Mouse (Mus musculus) kidney, adult 9 months (tissue): ENCODE data around the gene Ano9.

Source experiments
- DNase-seq: peaks from one replicate; pipeline ENCODE4 v3.0.0; 2022

The Ano9 gene

GRCm38 (mm10) chr7:141099911-141100691 lies 17.5 kb downstream of the Ano9 start, which contains the start of gene Sigirr:
Gene Sigirr, minus strand, starts transcription at chr7:141100572.
- peak; percentile 69 for DNase-seq

GRCm38 (mm10) chr7:141097177-141097576 lies 20.4 kb downstream of the Ano9 start:
- DNase-seq: no peak

DNA sequence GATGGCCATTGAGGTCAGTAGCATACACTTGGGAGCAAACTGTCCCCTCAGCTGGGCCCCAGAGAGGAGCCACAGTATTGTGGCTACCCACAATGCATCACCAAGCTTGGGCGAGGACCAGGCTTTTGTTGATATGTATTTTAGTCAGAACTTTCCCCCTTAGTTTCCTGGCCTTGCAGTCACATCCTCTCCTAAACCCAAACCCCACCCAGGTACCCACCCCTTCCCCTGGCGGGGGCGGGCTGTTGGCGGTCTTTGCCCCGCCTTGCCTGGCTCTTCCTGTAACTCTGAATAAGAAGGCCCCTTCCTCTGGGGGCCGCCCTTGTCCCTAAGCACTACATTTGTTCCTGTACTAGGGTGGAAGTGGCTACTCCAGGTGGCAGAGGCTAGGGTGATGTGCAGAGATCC lies 21.0 kb downstream of the Ano9 start:
- peak; percentile 77 for DNase-seq

GRCm38 (mm10) chr7:141096021-141096420 lies 21.6 kb downstream of the Ano9 start:
- no peak for DNase-seq

GRCm38 (mm10) chr7:141094487-141095205 lies 23.0 kb downstream of the Ano9 start:
- DNase-seq: peak; percentile 94

GRCm38 (mm10) chr7:141093950-141094349 lies 23.7 kb downstream of the Ano9 start:
- DNase-seq: peak; percentile 91

DNA sequence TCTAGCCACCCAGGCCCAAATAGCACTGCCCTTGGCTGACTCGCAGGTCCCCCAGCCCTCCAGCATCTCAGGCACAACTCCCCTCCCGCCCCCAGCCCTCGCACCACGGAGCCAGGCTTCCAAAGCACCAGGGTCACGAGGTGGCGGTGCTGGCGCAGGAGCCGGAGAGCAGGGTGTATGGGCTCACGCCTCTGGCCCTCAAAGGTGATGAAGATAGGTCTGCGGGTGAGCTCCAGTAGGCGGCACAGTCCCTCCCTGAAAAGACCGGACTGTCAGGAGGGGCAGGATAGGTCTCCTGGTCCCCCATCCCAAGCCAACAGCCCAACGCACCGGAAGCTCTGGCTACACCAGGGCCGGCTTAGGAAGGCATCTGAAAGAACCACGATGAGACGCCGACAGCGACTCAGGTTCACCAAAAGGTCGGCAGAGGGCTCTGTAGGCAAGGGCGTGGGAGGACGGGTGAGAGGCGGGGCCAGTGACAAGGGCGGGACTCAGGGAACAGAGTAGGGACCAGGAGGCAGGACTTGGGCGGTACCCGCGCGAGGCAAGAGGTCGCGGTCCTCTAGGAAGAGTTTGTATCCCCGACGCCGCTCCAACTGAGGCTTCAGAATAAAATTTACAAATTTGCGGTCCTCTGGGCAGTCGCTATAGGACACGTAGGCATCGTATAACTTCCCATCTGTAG lies 25.4 kb downstream of the Ano9 start:
- peak; percentile 95 for DNase-seq

DNA sequence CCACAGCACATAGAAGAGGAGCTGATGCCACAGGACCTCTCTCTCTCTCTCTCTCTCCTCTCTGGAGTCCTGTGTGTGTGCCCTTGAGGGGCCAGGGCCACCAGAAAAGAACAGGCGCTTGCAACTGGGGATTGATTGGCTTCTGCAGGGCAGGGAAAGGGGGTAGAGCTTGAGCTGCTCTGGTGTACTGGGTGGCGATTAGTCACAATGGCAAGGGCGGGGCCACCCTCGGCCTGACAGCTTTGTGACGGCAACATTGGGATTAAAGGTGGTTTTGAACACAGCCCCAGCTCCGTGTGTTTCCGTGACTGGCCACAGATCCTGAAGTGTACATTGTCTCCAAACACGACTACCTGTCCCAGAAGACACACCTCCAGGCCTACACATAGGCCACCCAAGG lies 27.4 kb downstream of the Ano9 start:
- DNase-seq: no peak

GRCm38 (mm10) chr7:141088473-141088872 lies 29.1 kb downstream of the Ano9 start:
- no peak for DNase-seq

- DNase-seq: no peak
Observed at GRCm38 (mm10) chr7:141087894-141088293, 29.7 kb downstream of the Ano9 start.

DNA sequence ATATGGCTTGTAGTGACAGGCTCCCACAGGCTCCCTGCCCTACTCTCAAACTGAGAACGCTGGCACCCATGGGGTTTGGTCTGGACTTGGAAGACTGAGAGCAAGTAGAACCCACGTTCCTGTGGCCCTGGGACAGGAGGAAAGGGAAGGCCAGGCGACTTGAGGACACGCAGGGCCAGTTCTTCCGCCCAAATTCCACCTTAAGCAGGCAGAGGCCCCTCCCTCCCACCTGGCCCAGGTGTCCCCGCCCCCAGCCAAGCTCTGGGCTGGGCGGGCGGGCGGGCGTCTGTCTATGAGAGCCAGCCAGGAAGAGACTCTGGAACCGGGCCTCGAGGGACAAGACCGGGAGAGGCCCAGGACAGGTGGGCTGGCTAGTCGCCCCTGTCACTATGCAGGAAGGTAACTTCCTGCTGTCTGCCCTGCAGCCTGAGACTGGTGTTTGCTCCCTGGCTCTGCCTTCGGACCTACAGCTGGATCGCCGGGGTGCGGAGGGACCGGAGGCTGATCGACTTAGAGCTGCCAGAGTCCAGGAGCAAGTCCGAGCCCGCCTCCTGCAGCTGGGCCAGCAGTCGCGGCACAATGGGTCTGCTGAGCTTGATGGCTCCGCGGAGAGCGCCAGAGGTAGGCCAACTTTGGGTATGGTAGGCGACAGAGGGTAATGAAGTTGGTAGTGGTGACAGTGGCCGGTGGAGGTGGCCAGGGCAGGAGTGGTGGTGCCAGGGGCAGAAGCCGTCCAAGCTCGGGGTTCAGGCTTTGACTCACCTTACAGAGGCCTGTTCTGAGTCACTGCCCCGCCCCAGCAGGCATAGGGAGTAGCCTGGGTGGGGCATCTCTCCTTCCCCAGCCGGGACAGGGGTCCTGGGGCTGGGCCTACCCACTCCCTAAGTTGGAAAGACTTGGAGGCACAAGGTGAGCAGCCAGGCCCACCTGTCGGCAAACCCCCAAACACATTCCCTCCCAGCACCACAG lies 37.8 kb downstream of the Ano9 start:
- peak; percentile 75 for DNase-seq

- no peak for DNase-seq
Observed at GRCm38 (mm10) chr7:141078876-141079275, 38.7 kb downstream of the Ano9 start.

DNA sequence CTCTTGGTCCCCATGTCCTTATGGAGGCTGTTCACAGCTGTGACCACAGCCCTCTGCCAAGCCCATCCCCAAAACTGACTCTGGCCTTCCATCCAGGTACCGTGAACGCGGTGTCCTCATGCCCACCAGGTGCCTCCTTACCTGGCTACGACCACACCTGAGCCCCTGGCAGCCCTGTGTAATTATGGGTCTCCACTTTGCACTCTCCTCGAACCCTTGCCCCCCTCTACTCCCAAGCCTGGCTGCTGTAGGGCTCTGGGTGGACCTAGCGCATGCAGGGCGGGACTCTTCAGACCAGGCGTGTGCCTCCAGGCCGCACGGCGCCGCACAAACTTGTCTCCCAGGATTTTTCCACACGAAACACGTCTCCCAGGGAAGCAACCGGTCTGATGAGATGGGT lies 39.8 kb downstream of the Ano9 start, which contains the start of gene Pkp3:
Gene Pkp3, plus strand, starts transcription at position 378 of the 400 bp plus-strand sequence.
- no peak for DNase-seq

GRCm38 (mm10) chr7:141073782-141074181 lies 43.8 kb downstream of the Ano9 start:
- DNase-seq: no peak

- no peak for DNase-seq
Observed at GRCm38 (mm10) chr7:141072017-141072745, 45.4 kb downstream of the Ano9 start.

DNA sequence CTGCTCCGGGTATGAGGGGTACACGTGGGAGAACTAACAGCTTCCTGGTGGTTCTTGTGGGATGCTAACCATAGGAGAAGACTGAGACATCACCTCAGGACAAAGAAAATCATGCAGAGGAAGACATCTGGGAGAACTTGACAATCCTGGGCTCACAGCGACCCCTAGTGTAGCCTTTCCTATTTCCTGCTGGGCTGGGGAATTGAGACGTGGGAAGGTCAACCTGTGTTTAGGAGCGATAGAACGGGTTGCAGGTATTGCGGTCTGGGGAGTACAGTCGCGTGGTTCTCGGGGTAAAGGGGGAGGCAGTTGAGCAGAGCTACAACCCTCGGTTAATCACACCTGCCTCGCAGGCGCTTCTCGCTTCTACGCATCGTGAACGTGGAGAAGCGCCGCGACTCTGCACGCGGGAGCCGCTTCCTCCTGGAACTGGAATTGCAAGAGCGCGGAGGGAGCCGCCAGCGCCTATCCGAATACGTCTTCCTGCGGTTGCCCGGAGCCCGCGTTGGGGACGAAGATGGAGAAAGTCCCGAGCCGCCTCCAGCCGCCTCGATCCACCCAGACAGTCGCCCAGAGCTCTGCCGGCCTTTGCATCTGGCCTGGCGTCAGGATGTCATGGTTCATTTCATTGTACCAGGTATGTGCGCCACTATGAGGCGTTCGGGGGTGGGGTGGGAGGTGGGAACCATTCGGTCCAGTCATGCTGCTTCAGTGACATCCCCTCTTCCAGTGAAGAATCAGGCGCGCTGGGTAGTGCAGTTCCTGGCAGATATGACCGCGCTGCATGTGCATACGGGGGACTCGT lies 47.3 kb downstream of the Ano9 start:
- DNase-seq: peak; percentile 89

DNA sequence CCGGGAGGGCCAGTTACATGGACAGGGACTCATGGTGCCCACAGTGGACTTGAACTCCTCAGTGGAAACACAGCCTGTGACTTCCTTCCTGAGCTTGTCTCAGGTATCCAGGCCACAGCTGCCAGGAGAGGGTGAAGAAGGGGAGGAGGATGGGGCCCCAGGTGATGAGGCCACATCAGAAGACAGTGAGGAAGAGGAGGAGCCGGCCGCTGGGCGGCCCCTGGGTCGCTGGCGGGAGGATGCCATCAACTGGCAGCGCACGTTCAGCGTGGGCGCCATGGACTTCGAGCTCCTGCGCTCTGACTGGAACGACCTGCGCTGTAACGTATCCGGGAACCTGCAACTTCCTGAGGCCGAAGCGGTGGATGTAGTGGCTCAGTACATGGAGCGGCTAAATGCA lies 49.3 kb downstream of the Ano9 start:
- DNase-seq: no peak

DNA sequence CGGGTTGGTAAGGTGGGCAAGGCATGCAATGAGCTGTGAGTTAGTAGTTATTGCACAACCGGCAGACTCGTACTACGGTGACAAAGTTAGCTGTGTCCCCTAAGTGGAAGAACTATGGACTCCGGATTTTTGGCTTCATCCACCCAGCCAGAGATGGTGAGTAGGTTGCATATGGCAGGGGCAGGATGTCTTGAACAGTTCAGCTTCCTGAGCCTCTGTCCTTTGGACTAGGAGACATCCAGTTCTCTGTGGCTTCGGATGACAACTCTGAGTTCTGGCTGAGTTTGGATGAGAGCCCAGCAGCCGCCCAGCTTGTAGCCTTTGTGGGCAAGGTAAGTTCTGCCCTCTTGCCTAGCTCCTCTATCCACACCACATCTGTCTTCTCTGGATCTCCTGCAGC lies 53.0 kb downstream of the Ano9 start:
- peak; percentile 74 for DNase-seq

- peak; percentile 56 for DNase-seq
Observed at GRCm38 (mm10) chr7:141064175-141064574, 53.4 kb downstream of the Ano9 start.

GRCm38 (mm10) chr7:141063353-141063752 lies 54.3 kb downstream of the Ano9 start:
- DNase-seq: no peak

DNA sequence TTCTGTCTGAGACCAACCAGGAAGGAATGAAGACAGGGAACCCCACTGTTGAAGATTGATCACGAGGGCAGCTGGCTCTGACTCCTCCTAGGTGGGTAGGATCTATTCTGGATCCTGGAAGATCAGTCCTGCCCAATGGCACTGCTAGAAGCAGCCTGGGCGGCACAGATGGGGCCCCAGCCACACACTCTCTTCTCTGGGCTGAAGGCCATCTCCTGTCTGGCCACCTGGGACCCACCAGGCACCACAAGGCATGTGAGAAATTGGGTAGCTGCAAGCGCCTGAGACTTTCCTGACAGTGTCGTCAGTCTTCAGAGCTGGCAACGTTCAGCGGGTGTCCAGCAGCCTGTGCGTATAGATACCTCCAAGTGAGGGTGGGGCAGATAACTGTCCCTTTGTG lies 55.1 kb downstream of the Ano9 start:
- DNase-seq: no peak
